Mouse (Mus musculus) neural tube, embryonic 10.5 days (tissue): ENCODE measurements at regions not wholly inside any gene's neighbourhood (a gene's known extent, or its start where the extent isn't known, plus 50 kb on each side); places are given as distances from the start of the nearest gene placed in this dataset.

Experiments
- DNase-seq: peaks from one replicate; pipeline ENCODE4 v3.0.0-alpha.2; 2017; ENCODE audit warnings: low spot score; ENCODE audit errors: extremely low spot score

DNA sequence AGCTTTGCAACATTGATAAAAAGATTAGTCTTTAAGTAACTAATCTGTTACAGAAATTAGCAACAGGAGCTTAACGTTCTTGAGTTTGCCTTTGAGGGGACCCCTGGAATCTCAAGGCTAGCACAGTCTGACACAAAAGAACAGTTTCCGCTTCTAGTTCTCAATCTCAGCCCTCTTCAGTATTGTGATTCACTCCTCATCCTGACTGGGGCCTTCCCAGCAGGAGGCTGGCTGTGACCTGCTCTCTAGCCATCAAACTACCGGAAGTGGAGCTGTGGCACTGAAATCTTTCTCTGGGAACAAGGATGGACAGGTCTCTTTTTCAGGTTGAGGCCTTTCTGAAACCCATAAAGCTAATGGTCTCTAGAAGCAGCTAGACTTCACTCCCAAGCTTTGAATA lies 209.6 kb upstream of the Camk1g start:
- no peak for DNase-seq

- no peak for DNase-seq
These were observed 208.6 kb upstream of the Camk1g start for GRCm38 (mm10) chr1:193578661-193579175.

- no peak for DNase-seq
These were observed 207.7 kb upstream of the Camk1g start for GRCm38 (mm10) chr1:193577821-193578220.

GRCm38 (mm10) chr1:193575986-193576713 lies 206.1 kb upstream of the Camk1g start:
- peak; percentile 70 for DNase-seq

DNA sequence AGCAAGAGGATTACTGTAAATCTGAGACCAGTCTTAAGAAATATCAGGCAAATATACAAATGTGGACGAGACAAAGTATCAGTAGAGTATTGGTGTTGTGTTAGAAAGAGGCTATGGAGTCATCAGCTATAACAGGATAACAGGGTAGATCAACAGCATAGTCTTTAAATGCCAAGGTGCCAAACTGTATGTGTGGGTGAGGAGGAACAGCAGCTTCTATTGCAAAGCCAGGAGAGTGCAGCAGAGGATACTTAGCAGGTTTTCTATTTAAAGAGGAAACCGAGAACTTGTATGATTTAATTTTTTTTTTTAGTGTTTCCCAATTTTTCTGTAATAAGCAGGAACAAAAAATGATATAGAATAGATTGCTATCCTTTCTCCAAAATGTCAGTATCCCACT lies 202.7 kb upstream of the Camk1g start:
- no peak for DNase-seq

- DNase-seq, result no peak
These were observed 202.3 kb upstream of the Camk1g start for GRCm38 (mm10) chr1:193572411-193572810.

DNA sequence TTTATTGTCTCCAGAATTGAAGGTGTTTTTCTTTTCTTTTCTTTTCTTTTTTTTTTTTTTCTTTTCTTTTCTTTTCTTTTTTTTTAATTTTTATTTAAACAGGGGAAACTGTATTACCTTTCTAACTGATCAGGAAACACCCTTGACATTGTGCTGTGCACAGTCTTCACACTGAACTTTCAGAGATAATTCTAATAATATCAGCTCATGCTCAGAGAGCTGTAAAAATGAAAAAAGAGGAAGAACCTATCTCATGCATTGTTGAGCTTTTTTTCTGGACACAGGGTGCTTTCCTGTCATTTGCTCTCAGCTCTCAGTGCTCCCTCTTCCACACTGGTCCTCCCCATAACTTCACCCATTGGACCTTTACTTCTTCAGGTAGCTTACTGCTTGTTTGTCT lies 201.0 kb upstream of the Camk1g start:
- no peak for DNase-seq

DNA sequence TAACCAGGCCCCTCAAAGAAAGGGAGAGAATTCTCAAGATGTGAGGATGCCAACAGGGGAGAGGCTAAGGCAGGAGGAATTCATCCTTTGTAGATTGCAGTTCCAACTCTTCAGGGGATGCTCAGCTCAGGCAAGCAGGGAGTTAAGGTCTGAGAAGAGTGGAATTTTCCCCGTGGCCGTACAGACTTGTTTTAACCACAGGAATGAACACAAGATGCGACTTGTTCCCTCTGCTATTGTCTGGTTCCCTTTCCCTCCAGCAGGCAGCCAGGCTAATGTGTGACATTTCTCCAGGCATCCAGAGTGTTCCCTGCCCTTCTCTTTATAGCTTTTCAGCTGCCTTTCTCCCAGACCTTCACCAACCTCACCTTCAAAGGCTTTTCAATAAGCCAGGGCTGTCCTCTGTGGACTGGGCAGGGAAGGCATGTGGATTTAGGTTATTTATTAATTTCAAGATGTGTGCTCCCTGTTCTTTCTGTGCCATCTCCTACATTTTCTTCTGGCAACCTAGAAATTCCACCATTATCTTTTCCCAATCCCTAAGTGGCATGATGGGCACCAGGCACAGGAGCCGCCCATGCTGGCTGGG lies 198.6 kb upstream of the Camk1g start:
- no peak for DNase-seq

- no peak for DNase-seq
These were observed 197.1 kb upstream of the Camk1g start for GRCm38 (mm10) chr1:193567217-193567616.

DNA sequence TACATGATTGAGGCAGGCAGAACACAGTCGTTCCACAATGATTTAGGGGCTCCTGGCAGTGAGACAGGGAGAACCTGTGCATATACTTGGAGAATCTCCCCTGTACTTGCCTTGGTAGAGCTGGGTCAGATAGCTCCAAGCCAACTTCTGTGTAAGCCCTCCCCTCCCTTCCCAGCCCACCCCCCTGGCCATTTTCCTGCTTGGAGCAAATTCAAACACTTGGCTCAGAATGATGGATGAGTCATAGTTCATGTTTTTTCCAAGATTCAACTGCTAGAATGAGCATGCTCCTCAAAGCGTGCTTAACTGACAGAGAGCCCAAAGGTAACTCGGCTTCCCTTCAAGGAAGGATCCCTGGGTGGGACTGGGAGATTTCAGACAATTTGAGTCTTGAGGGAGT lies 194.1 kb upstream of the Camk1g start:
- DNase-seq, result no peak

- DNase-seq, result no peak
These were observed 192.1 kb upstream of the Camk1g start for GRCm38 (mm10) chr1:193562242-193562641.

- no peak for DNase-seq
These were observed 188.0 kb upstream of the Camk1g start for GRCm38 (mm10) chr1:193558122-193558521.

GRCm38 (mm10) chr1:193554731-193555130 lies 184.6 kb upstream of the Camk1g start:
- no peak for DNase-seq

DNA sequence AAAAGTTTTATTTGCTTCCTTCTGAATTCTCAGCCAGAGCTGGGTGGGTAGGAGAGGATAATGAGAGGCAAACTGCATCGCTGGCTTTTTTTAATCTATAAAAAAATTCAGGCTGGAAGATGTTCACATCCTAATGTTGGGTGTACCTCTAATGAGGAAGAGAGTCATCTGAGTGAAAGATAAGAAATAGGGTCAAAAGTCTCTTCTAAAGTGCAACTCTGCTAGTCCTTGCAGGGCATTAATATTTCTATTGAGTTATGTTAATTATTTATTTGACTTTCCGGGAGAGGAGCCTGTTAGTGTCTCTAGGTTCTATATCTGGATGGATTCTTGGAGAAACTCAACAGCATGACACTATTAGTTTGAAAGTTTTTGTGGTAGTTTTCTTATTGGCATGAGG lies 182.2 kb upstream of the Camk1g start:
- no peak for DNase-seq

DNA sequence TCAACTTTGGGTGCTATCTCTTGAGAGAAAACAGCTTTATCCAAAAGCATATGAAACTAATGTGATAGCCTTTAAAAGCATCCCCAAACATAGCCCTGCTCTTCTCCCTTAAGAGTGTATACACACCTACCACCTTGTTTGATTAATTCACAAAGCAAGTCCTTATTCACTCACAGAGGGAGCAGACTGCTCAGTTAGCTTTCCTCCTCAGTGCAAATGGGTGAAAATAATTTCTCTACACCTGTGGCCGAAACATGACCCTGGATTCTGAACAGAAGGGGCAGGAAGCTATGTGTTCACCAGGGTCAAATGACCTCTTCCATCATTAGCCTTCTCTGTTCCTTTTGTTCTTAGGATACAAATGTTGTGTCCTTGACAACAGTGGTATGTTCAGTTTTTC lies 181.2 kb upstream of the Camk1g start:
- no peak for DNase-seq

DNA sequence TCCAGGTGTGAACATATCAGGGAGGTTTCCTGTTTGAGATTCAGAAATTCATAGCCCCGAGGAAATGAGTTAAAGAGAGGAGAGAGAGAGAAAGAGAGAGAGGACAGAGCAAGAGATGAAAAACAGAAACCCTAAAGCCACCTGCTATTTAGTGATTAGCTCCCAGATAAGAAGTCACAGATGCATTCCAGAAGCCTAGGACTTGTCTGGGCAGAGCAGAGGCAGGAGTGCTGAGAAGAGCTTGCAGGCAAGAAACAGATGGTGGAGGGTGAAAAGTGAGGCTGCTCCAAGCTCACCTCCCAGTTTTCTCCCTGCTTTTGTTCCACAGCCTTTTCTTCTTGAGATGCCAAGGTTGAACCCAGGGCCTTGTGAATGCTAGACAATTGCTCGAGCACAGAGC lies 180.7 kb upstream of the Camk1g start:
- no peak for DNase-seq

DNA sequence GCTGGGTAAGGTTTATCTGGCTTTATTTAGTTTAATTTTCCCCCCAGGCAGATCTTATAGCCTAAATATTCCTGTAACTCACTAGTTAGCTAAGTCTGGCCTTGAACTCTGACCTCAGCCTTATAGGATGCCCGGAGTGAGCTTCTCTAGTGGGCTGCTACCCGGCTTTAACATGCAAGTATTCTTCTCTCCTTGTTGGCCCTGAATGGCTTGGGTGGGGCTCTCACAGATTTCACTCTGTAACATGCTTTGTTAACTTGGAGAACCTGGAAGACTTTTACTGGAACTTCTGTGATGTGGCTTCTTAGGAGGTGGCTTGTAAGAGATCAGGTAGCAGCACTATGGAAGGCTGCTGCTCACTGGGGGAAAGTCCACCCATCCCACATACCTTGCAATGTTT lies 177.3 kb upstream of the Camk1g start:
- no peak for DNase-seq

- DNase-seq, result no peak
These were observed 175.9 kb upstream of the Camk1g start for GRCm38 (mm10) chr1:193546044-193546432.

DNA sequence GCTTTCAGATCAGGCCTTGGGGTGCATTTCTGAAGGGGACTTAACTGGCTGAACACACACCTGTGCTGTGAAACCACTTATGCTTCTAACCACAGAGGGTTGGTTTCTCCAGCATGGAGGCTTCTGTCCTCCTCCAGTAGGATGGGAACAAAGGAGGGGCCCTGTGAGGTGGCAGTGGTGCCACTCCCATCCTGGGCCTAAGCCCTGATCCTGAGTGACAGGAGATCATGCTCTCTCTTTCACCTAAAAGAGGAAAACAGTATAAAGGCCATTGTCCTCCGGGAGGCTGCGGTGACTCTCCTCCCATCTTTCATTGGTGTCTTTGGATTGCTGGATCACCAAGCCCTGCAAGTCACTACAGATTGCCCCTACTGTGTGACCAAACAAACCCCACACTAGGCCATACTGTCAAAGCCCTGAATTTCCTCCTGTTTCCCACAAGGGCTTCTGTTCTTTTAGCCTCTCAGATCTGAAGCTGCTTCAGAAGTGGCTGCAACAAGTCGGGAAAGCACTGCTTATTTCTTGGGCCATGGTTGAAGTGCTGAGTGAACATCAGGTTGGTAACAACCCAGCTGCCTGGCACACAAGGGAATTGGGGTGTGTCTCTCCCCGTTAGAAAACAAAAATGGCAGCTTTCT lies 175.4 kb upstream of the Camk1g start:
- DNase-seq, result no peak

GRCm38 (mm10) chr1:193544804-193545203 lies 174.7 kb upstream of the Camk1g start:
- no peak for DNase-seq

GRCm38 (mm10) chr1:193543834-193544233 lies 173.7 kb upstream of the Camk1g start:
- no peak for DNase-seq

DNA sequence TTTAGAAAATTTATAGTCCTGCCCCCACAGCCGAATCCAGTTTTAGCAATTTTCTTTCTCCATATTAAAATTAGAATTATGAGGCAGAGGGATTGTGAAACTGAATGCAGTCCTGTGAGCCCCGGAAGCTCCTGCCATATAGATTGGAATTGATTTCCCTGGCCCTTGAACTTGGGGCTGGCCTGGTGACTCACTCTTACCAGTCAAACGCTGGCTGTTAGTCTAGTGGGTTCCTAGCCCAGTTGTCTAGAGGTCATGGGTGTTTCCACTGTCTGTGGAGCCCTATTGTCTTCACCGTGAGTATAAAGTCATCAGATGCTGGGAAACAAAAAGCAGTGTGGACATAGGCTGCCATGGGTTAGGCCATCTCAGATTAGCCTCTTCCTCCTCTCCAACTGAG lies 173.2 kb upstream of the Camk1g start:
- DNase-seq, result no peak
